Mouse (Mus musculus): ENCODE measurements around the gene Gm21698. TPM values are rescaled to one million over a fixed set of nuclear protein-coding genes. Genes with fewer than 3 reads are reported as not detected.
A peak's percentile ranks its signal among the peaks of the same experiment; 100 is the strongest.
"Not testable (repeated sequence)": the region's sequence is repeated elsewhere in the genome, so short reads cannot be mapped to it uniquely, and the experiment has no call there.

Gm21698 gene
- 0.25 TPM in 1 of 2 replicates, not detected in the other for polyA plus RNA-seq (2014; fragmentation: Nextera tagmentation; extraction: Ambion mirVana)

DNA sequence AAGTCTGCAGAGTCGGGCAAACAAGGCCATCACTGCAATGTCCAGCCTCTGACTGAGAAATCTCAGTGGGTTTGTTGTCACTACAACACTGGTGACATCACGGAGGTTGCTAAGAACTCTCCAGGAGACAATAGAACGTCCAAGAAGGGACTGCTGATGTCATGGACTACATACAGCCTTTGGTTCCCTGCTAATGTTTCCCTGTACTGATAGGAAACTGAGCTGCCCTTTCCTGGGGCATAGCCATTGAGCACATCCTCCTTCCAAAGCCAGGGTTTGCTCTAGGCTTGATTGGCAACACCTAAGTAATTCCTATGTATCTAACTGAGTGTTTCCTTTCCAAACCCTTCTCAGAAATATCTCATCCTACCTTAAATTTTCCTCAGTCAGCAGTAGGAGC lies at the start of gene Gm21698:
TSS of gene Gm21698 (minus strand) at position 101 of the 400 bp plus-strand sequence.
- not testable (repeated sequence) for H3K27ac ChIP-seq (ENCODE audit: low read depth, low read length); H3K27me3 ChIP-seq (ENCODE audit: control insufficient read depth, insufficient read depth, low read length); ATAC-seq (replicated peaks; ENCODE audit: low FRiP score); H3K4me3 ChIP-seq (ENCODE audit: low read depth, low read length); DNase-seq (ENCODE audit: low spot score); H3K36me3 ChIP-seq (ENCODE audit: control insufficient read depth, insufficient read depth, low read length); H3K9me3 ChIP-seq (ENCODE audit: control insufficient read depth, low read length); H3K4me2 ChIP-seq (ENCODE audit: low read depth, low read length, severe bottlenecking); H3K4me1 ChIP-seq (replicated peaks; ENCODE audit: control insufficient read depth, insufficient read depth, low read length); H3K9ac ChIP-seq (ENCODE audit: low read length)
- WGBS = no CpG with 5 or more reads among the region's 3 CpGs

DNA sequence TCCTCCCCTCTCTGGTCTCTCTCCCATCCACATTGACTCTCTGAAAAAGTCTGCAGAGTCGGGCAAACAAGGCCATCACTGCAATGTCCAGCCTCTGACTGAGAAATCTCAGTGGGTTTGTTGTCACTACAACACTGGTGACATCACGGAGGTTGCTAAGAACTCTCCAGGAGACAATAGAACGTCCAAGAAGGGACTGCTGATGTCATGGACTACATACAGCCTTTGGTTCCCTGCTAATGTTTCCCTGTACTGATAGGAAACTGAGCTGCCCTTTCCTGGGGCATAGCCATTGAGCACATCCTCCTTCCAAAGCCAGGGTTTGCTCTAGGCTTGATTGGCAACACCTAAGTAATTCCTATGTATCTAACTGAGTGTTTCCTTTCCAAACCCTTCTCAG lies 34.4 kb upstream of the Gm21698 start, which contains the start of gene Gm5862:
TSS of gene Gm5862 (minus strand) at position 101 of the 400 bp plus-strand sequence.
- DNase-seq (ENCODE audit: low spot score); ATAC-seq (replicated peaks; ENCODE audit: low FRiP score); H3K4me1 ChIP-seq (replicated peaks; ENCODE audit: control insufficient read depth, insufficient read depth, low read length): not testable (repeated sequence)

GRCm38 (mm10) chr5:26007697-26008096 lies 19.2 kb upstream of the Gm21698 start:
- not testable (repeated sequence) for DNase-seq (ENCODE audit: low spot score); H3K4me2 ChIP-seq (ENCODE audit: low read depth, low read length, severe bottlenecking); H3K27ac ChIP-seq (ENCODE audit: low read depth, low read length); H3K36me3 ChIP-seq (ENCODE audit: control insufficient read depth, insufficient read depth, low read length); H3K9ac ChIP-seq (ENCODE audit: low read length); H3K9me3 ChIP-seq (ENCODE audit: control insufficient read depth, low read length); H3K27me3 ChIP-seq (ENCODE audit: control insufficient read depth, insufficient read depth, low read length); H3K4me1 ChIP-seq (replicated peaks; ENCODE audit: control insufficient read depth, insufficient read depth, low read length); H3K4me3 ChIP-seq (ENCODE audit: low read depth, low read length); ATAC-seq (replicated peaks; ENCODE audit: low FRiP score)
- WGBS = 64% methylated on average over 6 of the region's 7 CpGs

More for the DNA sequence above, 34.4 kb upstream of the Gm21698 start, which contains the start of gene Gm5862:
- not testable (repeated sequence) for H3K4me2 ChIP-seq (ENCODE audit: low read depth, low read length, severe bottlenecking); H3K9me3 ChIP-seq (ENCODE audit: control insufficient read depth, low read length); H3K9ac ChIP-seq (ENCODE audit: low read length); H3K36me3 ChIP-seq (ENCODE audit: control insufficient read depth, insufficient read depth, low read length); H3K4me3 ChIP-seq (ENCODE audit: low read depth, low read length); H3K27ac ChIP-seq (ENCODE audit: low read depth, low read length); H3K27me3 ChIP-seq (ENCODE audit: control insufficient read depth, insufficient read depth, low read length)
- WGBS = no CpG with 5 or more reads among the region's 3 CpGs

- ATAC-seq (replicated peaks; ENCODE audit: low FRiP score) = peak; percentile 91
- 22% methylated on average over 39 of the region's 45 CpGs for WGBS
Observed at GRCm38 (mm10) chr5:26006937-26007695, 18.7 kb upstream of the Gm21698 start.

DNA sequence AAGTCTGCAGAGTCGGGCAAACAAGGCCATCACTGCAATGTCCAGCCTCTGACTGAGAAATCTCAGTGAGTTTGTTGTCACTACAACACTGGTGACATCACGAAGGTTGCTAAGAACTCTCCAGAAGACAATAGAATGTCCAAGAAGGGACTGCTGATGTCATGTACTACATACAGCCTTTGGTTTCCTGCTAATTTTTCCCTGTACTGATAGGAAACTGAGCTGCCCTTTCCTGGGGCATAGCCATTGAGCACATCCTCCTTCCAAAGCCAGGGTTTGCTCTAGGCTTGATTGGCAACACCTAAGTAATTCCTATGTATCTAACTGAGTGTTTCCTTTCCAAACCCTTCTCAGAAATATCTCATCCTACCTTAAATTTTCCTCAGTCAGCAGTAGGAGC lies 16.2 kb upstream of the Gm21698 start, which contains the start of gene Gm1979:
TSS of gene Gm1979 (minus strand) at position 101 of the 400 bp plus-strand sequence.
- not testable (repeated sequence) for H3K27me3 ChIP-seq (ENCODE audit: control insufficient read depth, insufficient read depth, low read length); H3K36me3 ChIP-seq (ENCODE audit: control insufficient read depth, insufficient read depth, low read length); H3K4me3 ChIP-seq (ENCODE audit: low read depth, low read length); H3K4me2 ChIP-seq (ENCODE audit: low read depth, low read length, severe bottlenecking); DNase-seq (ENCODE audit: low spot score); ATAC-seq (replicated peaks; ENCODE audit: low FRiP score); H3K4me1 ChIP-seq (replicated peaks; ENCODE audit: control insufficient read depth, insufficient read depth, low read length); H3K9ac ChIP-seq (ENCODE audit: low read length); H3K27ac ChIP-seq (ENCODE audit: low read depth, low read length); H3K9me3 ChIP-seq (ENCODE audit: control insufficient read depth, low read length)
- WGBS = 100% methylated on average over 1 of the region's 2 CpGs

More at GRCm38 (mm10) chr5:26006937-26007695, 18.7 kb upstream of the Gm21698 start:
- not testable (repeated sequence) for H3K27ac ChIP-seq (ENCODE audit: low read depth, low read length); H3K27me3 ChIP-seq (ENCODE audit: control insufficient read depth, insufficient read depth, low read length); H3K9me3 ChIP-seq (ENCODE audit: control insufficient read depth, low read length); H3K36me3 ChIP-seq (ENCODE audit: control insufficient read depth, insufficient read depth, low read length); H3K4me1 ChIP-seq (replicated peaks; ENCODE audit: control insufficient read depth, insufficient read depth, low read length)
- Histone ChIP-seq H3K4me3 (ENCODE audit: low read depth, low read length) (peak overlapping the region; percentile 37), H3K9ac (ENCODE audit: low read length) (peak overlapping the region; percentile 27), H3K4me2 (ENCODE audit: low read depth, low read length, severe bottlenecking) (peak overlapping the region; percentile 81)
- peak; percentile 83 for DNase-seq (ENCODE audit: low spot score)

DNA sequence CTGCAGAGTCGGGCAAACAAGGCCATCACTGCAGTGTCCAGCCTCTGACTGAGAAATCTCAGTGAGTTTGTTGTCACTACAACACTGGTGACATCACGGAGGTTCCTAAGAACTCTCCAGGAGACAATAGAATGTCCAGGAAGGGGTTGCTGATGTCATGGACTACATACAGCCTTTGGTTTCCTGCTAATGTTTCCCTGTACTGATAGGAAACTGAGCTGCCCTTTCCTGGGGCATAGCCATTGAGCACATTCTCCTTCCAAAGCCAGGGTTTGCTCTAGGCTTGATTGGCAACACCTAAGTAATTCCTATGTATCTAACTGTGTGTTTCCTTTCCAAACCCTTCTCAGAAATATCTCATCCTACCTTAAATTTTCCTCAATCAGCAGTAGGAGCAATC lies 15.9 kb downstream of the Gm21698 start, which contains the start of gene Gm21680:
TSS of gene Gm21680 (minus strand) at position 101 of the 400 bp plus-strand sequence.
- H3K27me3 ChIP-seq (ENCODE audit: control insufficient read depth, insufficient read depth, low read length); H3K4me2 ChIP-seq (ENCODE audit: low read depth, low read length, severe bottlenecking); H3K36me3 ChIP-seq (ENCODE audit: control insufficient read depth, insufficient read depth, low read length); H3K9me3 ChIP-seq (ENCODE audit: control insufficient read depth, low read length); H3K4me3 ChIP-seq (ENCODE audit: low read depth, low read length); H3K9ac ChIP-seq (ENCODE audit: low read length); H3K27ac ChIP-seq (ENCODE audit: low read depth, low read length); DNase-seq (ENCODE audit: low spot score); H3K4me1 ChIP-seq (replicated peaks; ENCODE audit: control insufficient read depth, insufficient read depth, low read length); ATAC-seq (replicated peaks; ENCODE audit: low FRiP score): not testable (repeated sequence)
- WGBS = no CpG with 5 or more reads among the region's 2 CpGs

GRCm38 (mm10) chr5:25957050-25957449 lies 31.4 kb downstream of the Gm21698 start:
- not testable (repeated sequence) for H3K4me2 ChIP-seq (ENCODE audit: low read depth, low read length, severe bottlenecking); H3K4me3 ChIP-seq (ENCODE audit: low read depth, low read length); ATAC-seq (replicated peaks; ENCODE audit: low FRiP score); H3K36me3 ChIP-seq (ENCODE audit: control insufficient read depth, insufficient read depth, low read length); H3K27me3 ChIP-seq (ENCODE audit: control insufficient read depth, insufficient read depth, low read length); H3K9me3 ChIP-seq (ENCODE audit: control insufficient read depth, low read length); H3K4me1 ChIP-seq (replicated peaks; ENCODE audit: control insufficient read depth, insufficient read depth, low read length); H3K9ac ChIP-seq (ENCODE audit: low read length); DNase-seq (ENCODE audit: low spot score); H3K27ac ChIP-seq (ENCODE audit: low read depth, low read length)
- WGBS = 64% methylated on average over 16 of the region's 17 CpGs

DNA sequence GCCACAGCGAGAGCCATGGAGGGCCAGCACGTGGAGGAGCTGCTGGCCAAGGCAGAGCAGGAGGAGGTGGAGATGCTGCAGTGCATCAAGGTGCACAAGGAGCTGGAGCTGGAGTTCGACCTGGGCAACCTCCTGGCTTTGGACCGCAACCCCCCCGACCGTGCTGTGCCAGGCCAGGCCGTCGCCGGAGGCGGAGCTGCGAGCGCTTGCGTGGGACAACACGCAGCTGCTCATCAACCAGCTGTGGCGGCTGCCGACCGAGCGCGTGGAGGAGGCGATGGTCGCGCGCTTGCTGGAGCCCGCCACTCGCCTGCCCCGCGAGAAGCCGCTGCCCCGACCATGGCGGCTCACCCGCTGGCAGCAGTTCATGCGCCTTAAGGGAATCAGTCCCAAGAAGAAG lies 31.8 kb downstream of the Gm21698 start:
- DNase-seq (ENCODE audit: low spot score) (peak; percentile 65), ATAC-seq (replicated peaks; ENCODE audit: low FRiP score) (peak; percentile 78)
- H3K27me3 ChIP-seq (ENCODE audit: control insufficient read depth, insufficient read depth, low read length) = not testable (repeated sequence)

More for the DNA sequence above, 31.8 kb downstream of the Gm21698 start:
- not testable (repeated sequence) for H3K4me3 ChIP-seq (ENCODE audit: low read depth, low read length); H3K9me3 ChIP-seq (ENCODE audit: control insufficient read depth, low read length); H3K4me1 ChIP-seq (replicated peaks; ENCODE audit: control insufficient read depth, insufficient read depth, low read length); H3K27ac ChIP-seq (ENCODE audit: low read depth, low read length); H3K9ac ChIP-seq (ENCODE audit: low read length); H3K36me3 ChIP-seq (ENCODE audit: control insufficient read depth, insufficient read depth, low read length)
- H3K4me2 ChIP-seq (ENCODE audit: low read depth, low read length, severe bottlenecking) = peak overlapping the region; percentile 35
- 38% methylated on average over 32 of the region's 32 CpGs for WGBS

All from forebrain, embryonic 11.5 days (tissue).